Mouse (Mus musculus): ENCODE measurements around the gene Ncapd2.

- no peak for TF ChIP-seq CTCF (IDR thresholded peaks at IDR 0.05; ENCODE audit: low read depth)
- no peak for TF ChIP-seq EP300 (optimal IDR thresholded peaks at IDR 0.05)
These were observed 46.9 kb upstream of the Ncapd2 start for GRCm38 (mm10) chr6:125238396-125238795.
